Mouse (Mus musculus): ENCODE results near the gene Zfp574.

Gene Zfp574

GRCm38 (mm10) chr7:25072716-25073390, 486 bp downstream of the Zfp574 start:
- in situ Hi-C loops (cut with MboI, MseI), result loop anchor here (10.0 kb wide), 1 partner anchor 688 kb away; no protein-coding TSS in a partner anchor

- in situ Hi-C loops (cut with MboI, MseI), result loop anchor here (10.0 kb wide), 1 partner anchor 689 kb away; no protein-coding TSS in a partner anchor
Measured at GRCm38 (mm10) chr7:25073924-25074323, 1.6 kb downstream of the Zfp574 start.

DNA sequence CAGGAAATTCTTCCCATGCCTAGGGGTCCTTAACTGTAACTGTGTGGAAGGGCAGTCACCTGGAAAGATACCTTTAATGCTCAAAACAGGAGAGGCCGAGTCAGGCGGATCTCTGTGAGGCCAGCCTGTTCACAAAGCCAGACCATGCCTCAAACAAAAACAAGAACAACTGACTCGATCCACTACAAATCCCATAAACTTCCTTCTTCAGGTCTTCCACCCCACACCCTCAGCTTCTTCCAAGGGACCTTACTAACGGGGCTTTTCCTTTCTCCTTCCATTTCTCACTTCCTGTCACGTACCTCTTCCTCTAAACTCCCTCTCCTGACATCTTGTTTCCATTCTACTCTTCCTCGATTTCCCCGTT, 3.9 kb downstream of the Zfp574 start:
- in situ Hi-C loops (cut with MboI, MseI), result loop anchor here (10.0 kb wide), 1 partner anchor 691 kb away; no protein-coding TSS in a partner anchor

- in situ Hi-C loops (cut with MboI, MseI), result loop anchor here (10.0 kb wide), 1 partner anchor 692 kb away; no protein-coding TSS in a partner anchor
Measured at GRCm38 (mm10) chr7:25076663-25077413, 4.5 kb downstream of the Zfp574 start.

- in situ Hi-C loops (cut with MboI, MseI), result loop anchor here (10.0 kb wide), 1 partner anchor 693 kb away; no protein-coding TSS in a partner anchor
Measured at GRCm38 (mm10) chr7:25077414-25077755, 5.0 kb downstream of the Zfp574 start.

GRCm38 (mm10) chr7:25079496-25080026, 7.2 kb downstream of the Zfp574 start:
- in situ Hi-C loops (cut with MboI, MseI), result loop anchor here (10.0 kb wide), 1 partner anchor 695 kb away; no protein-coding TSS in a partner anchor

GRCm38 (mm10) chr7:25080431-25080830, 8.1 kb downstream of the Zfp574 start:
- in situ Hi-C loops (cut with MboI, MseI), result no loop called here

- in situ Hi-C loops (cut with MboI, MseI), result no loop called here
Measured at GRCm38 (mm10) chr7:25082510-25082909, 10.1 kb downstream of the Zfp574 start.

- in situ Hi-C loops (cut with MboI, MseI), result no loop called here
Measured at GRCm38 (mm10) chr7:25084621-25085020, 12.3 kb downstream of the Zfp574 start.

DNA sequence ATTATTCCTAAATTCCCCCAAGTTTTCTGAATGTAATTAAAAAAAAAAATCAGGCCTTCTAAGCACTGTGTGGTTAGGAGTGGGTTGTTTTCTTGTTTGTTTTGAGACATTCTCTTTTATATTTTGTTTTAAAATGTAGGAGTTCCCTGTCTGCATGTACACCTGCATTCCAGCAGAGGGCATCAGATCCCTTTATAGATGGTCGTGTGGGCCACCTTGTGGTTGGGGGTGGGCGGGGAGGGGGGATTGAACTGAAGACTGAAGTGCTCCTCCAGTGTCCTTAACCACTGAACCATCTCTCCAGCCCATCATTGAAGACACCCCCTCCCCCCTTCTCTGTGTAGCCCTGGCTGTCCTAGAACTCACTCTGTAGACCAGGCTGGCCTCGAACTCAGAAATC, 14.3 kb downstream of the Zfp574 start:
- in situ Hi-C loops (cut with MboI, MseI), result no loop called here

GRCm38 (mm10) chr7:25087256-25087912, 15.0 kb downstream of the Zfp574 start:
- in situ Hi-C loops (cut with MboI, MseI), result no loop called here

DNA sequence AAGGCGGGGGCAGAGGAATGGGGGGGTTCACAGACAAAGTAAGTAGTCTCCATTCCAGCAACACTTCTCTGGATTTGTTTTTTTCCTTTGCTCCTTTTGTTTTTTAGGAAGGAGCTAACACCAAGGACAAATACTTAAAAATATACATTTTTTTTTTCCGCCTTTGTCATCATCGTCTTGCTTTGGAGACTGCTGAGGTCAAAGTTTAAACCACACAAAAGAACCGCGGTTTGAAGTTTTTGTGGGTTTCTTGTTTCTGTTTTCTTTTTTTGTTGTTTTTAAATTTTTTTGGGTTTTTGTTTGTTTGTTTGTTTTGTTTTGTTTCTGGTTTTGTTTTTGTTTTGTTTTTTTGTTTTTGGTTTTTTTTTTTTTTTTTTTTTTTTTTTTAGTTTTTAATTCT, 15.6 kb downstream of the Zfp574 start:
- in situ Hi-C loops (cut with MboI, MseI), result no loop called here

DNA sequence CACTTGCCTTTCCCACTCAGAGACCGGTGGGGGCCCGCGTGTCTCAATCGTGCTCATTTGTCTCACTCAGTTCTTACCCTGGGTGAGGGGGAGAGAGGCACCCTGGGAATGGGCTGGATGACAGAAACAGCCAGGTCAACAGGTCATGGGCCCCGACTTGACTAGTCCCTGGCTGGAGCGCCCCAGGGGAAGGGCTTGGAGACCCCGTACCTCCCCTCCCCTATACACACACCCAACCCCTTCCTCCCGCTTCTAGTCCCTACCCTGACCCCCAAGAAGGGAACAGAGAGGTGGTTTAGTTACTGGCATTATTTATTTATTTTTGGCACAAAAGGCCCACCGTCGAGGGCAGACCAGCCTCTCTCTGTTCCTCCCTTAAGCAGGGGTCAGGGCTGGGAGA, 16.2 kb downstream of the Zfp574 start:
- in situ Hi-C loops (cut with MboI, MseI), result no loop called here

DNA sequence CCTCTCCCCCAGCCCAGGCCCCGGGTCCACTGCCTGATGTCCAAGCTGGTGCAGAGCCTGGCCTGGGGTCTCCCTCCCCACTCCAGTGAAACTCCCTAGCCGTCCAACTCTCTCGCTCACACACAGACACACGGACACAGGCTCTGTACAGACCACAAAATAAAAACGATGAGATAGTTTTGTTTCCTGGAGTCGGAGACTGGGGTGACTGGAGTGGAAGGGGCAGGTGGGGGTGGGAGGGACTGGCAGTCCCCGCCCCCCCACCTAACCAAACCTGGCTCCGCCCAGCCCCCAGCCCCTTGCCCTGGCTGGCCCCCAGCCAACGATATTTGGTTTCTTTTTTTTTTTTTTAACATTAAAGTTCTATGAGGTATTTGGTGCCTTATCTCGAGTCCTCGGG, 16.6 kb downstream of the Zfp574 start:
- in situ Hi-C loops (cut with MboI, MseI), result no loop called here

DNA sequence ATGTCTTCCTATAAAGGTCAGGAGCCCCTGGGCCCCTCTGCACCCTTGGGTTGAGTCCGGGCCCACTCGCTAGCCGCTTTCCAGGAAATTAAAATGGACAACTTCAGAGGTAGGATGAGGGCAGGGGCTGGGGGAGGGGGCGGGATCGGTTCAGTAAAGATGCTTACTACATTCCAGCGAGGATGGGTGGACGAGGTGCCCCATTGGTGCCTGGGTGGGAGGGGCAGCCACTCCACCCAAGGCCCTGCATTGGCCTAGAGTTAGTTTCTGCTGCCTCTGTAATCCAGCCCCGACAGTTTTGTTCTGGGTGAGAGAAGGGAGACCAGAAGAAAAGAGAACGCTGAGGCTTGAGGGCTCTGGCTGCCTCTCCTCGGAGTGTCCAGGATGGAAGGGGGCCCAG, 17.5 kb downstream of the Zfp574 start:
- in situ Hi-C loops (cut with MboI, MseI), result no loop called here

DNA sequence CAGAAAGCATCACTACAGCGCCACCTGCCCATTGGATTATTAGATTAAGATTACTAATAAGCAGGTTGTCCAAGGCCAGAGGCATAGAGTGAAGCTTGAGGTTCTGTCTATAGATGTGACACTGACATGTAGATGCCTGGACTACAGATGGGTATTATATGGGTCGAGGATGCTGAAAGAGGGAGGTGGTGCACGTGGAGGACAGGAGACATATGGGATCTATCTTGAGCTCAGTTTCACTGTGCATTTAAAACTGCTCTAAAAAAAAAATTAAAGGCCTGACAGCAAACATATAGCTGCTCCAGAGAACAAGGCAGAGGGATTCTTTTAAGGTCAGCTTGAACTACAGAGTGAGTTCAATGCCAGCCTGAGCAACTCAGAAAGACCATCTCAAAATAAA, 25.8 kb downstream of the Zfp574 start:
- in situ Hi-C loops (cut with MboI, MseI), result no loop called here

DNA sequence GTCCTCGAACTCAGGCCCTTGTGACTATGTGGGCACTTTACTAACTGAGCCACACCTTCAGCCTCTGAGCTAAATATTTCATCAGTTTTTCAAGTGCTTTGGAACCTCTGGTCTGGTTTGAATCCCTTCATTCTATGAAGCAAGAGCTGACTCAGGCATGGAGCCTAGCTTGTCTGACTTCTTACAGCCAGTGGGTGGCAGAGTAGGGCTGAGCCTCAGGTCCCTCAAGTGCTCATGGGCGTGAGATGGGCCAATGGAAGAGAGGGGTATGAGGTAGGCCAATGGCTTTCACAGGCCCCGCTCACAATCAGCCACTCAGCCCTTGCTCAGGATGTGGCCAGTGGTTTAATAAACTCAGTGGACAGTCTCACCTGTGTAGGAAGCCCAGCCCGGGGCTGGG, 27.2 kb downstream of the Zfp574 start:
- in situ Hi-C loops (cut with MboI, MseI), result no loop called here

- in situ Hi-C loops (cut with MboI, MseI), result loop anchor here (5.0 kb wide), 1 partner anchor 77 kb away; no protein-coding TSS in a partner anchor
Measured at GRCm38 (mm10) chr7:25105411-25106160, 33.2 kb downstream of the Zfp574 start.

- in situ Hi-C loops (cut with MboI, MseI), result loop anchor here (5.0 kb wide), 1 partner anchor 75 kb away; no protein-coding TSS in a partner anchor
Measured at GRCm38 (mm10) chr7:25106790-25107502, 34.6 kb downstream of the Zfp574 start.

DNA sequence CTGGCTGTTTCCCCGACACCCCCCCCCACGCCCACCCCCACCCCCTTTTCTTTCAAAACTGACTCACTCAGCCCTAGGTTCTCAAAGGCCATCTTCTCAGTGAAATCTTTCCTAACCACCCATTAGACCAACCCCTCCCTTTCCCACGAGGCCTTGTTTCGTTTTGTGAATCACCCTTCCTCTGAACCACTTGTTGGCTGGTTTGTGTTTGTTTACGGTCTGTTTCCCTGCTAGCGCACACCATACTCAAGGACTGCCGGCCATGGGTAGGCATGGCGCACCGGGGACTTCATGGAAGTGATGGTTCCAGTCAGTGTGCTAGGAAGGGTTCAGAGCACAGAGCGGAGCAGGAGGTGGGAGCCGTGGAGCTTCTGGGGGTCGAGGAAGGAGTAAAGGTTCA, 37.0 kb downstream of the Zfp574 start:
- in situ Hi-C loops (cut with MboI, MseI), result loop anchor here (5.0 kb wide), 1 partner anchor 73 kb away; no protein-coding TSS in a partner anchor

DNA sequence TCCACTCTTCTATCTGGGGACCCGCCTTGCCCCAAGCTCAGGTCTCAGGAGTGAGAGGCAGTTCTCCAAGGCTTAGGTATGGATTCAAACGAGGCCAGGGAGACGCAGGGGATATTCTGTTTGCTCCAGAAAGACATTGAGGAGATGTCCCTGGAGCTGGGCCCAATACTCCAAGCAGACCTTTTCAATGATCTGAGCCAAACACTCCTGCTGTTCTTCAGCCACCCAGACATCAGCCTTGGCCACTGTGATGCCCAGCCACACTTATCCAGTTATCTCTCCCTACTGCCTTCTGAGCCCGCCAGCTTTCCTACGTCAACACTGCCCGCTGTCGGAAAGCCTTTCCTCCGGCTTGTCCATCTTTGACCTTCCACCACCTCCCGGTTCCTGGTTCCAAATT, 38.0 kb downstream of the Zfp574 start:
- in situ Hi-C loops (cut with MboI, MseI), result no loop called here
